Mouse (Mus musculus) neural tube, embryonic 15.5 days (tissue): ENCODE measurements around the gene Dmgdh. TPM values are rescaled to one million over a fixed set of nuclear protein-coding genes. Genes with fewer than 3 reads are reported as not detected.

Experiments
- ATAC-seq: fragments of 200-750 bp; cut with Nextera tagmentation; 2 replicates; pipeline ENCODE4 v1.8.0; 2017; ENCODE audit warnings: mild to moderate bottlenecking, moderate TSS enrichment, moderate library complexity; ENCODE audit not compliant: low FRiP score
- H3K27ac ChIP-seq: fragments of 300-500 bp; sonication (generic); replicated peaks from 2 replicates; pipeline ENCODE4 v1.5.1; 2015; ENCODE audit warnings: mild to moderate bottlenecking, inconsistent platforms
- H3K27me3 ChIP-seq: fragments of 300-500 bp; sonication (generic); replicated peaks from 2 replicates; pipeline ENCODE4 v1.6.1; 2015; ENCODE audit warnings: inconsistent platforms
- H3K36me3 ChIP-seq: fragments of 300-500 bp; sonication (generic); 2 replicates; pipeline ENCODE4 v1.6.1; 2015; ENCODE audit warnings: inconsistent platforms
- H3K4me1 ChIP-seq: fragments of 300-500 bp; sonication (generic); 2 replicates; pipeline ENCODE4 v1.6.1; 2015; ENCODE audit warnings: inconsistent platforms
- H3K4me2 ChIP-seq: fragments of 300-500 bp; sonication (generic); 2 replicates; pipeline ENCODE4 v1.6.1; 2015; ENCODE audit warnings: inconsistent platforms, mild to moderate bottlenecking, moderate library complexity
- H3K4me3 ChIP-seq: fragments of 300-500 bp; sonication (generic); replicated peaks from 2 replicates; pipeline ENCODE4 v1.5.1; 2015; ENCODE audit warnings: mild to moderate bottlenecking, inconsistent platforms
- H3K9ac ChIP-seq: fragments of 300-500 bp; sonication (generic); replicated peaks from 2 replicates; pipeline ENCODE4 v1.6.1; 2015; ENCODE audit warnings: mild to moderate bottlenecking, inconsistent platforms
- H3K9me3 ChIP-seq: fragments of 300-500 bp; sonication (generic); replicated peaks from 2 replicates; pipeline ENCODE4 v1.6.1; 2016; ENCODE audit warnings: inconsistent platforms
- WGBS: fragments of 180-500 bp; shearing (Covaris S2); methylation state at CpG from one replicate; pipeline ENCODE4 v1.1.7; 2015; ENCODE audit warnings: mixed read lengths; 5-methylcytosine and 5-hydroxymethylcytosine counted together
- polyA plus RNA-seq: library from polyadenylated mRNA; unstranded; fragments of >200 nt; fragmentation: Nextera tagmentation; extraction: Ambion mirVana; gene quantifications from 2 replicates; pipeline ENCODE4 v1.2.1, GENCODE M21; 2015

Dmgdh gene
- polyA plus RNA-seq, 1 experiment from 2014 or later = 0.18 TPM

GRCm38 (mm10) chr13:93757514-93757913 is 83.3 kb downstream of the Dmgdh start:
- no peaks in the 10 kb centered on the region for H3K27me3 ChIP-seq
- H3K9ac ChIP-seq = no peak overlapping the region
- H3K9me3 ChIP-seq = no peaks in the 10 kb centered on the region
- H3K4me3 ChIP-seq = no peak overlapping the region
- no peak for ATAC-seq
- H3K36me3 ChIP-seq = no peaks in the 10 kb centered on the region
- WGBS = 90% methylated on average over 6 of the region's 6 CpGs
- no peak overlapping the region for H3K27ac ChIP-seq
- peaks cover 8% of the 10 kb centered on the region; the same call in 1 of the 2 replicates for H3K4me1 ChIP-seq
- no peak overlapping the region for H3K4me2 ChIP-seq

GRCm38 (mm10) chr13:93758149-93758898 is 84.1 kb downstream of the Dmgdh start:
- no peaks in the 10 kb centered on the region for H3K27me3 ChIP-seq
- H3K9me3 ChIP-seq = no peaks in the 10 kb centered on the region
- ATAC-seq = no peak
- peaks cover 4% of the 10 kb centered on the region; the same call in 1 of the 2 replicates for H3K4me1 ChIP-seq
- H3K9ac ChIP-seq = no peak overlapping the region
- no peak overlapping the region for H3K27ac ChIP-seq
- H3K36me3 ChIP-seq = no peaks in the 10 kb centered on the region
- no peak overlapping the region for H3K4me2 ChIP-seq
- WGBS = 17% methylated on average over 14 of the region's 14 CpGs
- H3K4me3 ChIP-seq = no peak overlapping the region

GRCm38 (mm10) chr13:93761831-93762230 is 87.6 kb downstream of the Dmgdh start:
- Histone ChIP-seq H3K27me3 (no peaks in the 10 kb centered on the region), H3K4me2 (no peak overlapping the region), H3K9ac (no peak overlapping the region), H3K27ac (no peak overlapping the region), H3K36me3 (no peaks in the 10 kb centered on the region), H3K4me3 (no peak overlapping the region), H3K9me3 (no peaks in the 10 kb centered on the region), H3K4me1 (peaks cover 4% of the 10 kb centered on the region; the same call in 1 of the 2 replicates)
- no peak for ATAC-seq
- 97% methylated on average over 8 of the region's 8 CpGs for WGBS

GRCm38 (mm10) chr13:93762879-93763278 is 88.6 kb downstream of the Dmgdh start:
- Histone ChIP-seq H3K4me2 (no peak overlapping the region), H3K9ac (no peak overlapping the region), H3K4me3 (no peak overlapping the region), H3K27ac (no peak overlapping the region), H3K9me3 (no peaks in the 10 kb centered on the region), H3K27me3 (no peaks in the 10 kb centered on the region), H3K36me3 (no peaks in the 10 kb centered on the region), H3K4me1 (peaks cover 3% of the 10 kb centered on the region; the same call in 1 of the 2 replicates)
- WGBS = 87% methylated on average over 3 of the region's 3 CpGs
- no peak for ATAC-seq

- H3K9ac ChIP-seq = no peak overlapping the region
- H3K36me3 ChIP-seq = no peaks in the 10 kb centered on the region
- H3K4me1 ChIP-seq = no peaks in the 10 kb centered on the region
- WGBS = 93% methylated on average over 13 of the region's 13 CpGs
- no peak overlapping the region for H3K4me2 ChIP-seq
- no peaks in the 10 kb centered on the region for H3K27me3 ChIP-seq
- no peak overlapping the region for H3K4me3 ChIP-seq
- no peaks in the 10 kb centered on the region for H3K9me3 ChIP-seq
- no peak for ATAC-seq
- no peak overlapping the region for H3K27ac ChIP-seq
Measured at GRCm38 (mm10) chr13:93764321-93764973, 90.2 kb downstream of the Dmgdh start.

- peak overlapping the region; percentile 98 for H3K4me2 ChIP-seq
- peak overlapping the region; percentile 92 for H3K27ac ChIP-seq
- 27% methylated on average over 9 of the region's 9 CpGs for WGBS
- H3K4me3 ChIP-seq = peak overlapping the region; percentile 60
- H3K9me3 ChIP-seq = no peaks in the 10 kb centered on the region
- no peaks in the 10 kb centered on the region for H3K36me3 ChIP-seq
- no peaks in the 10 kb centered on the region for H3K27me3 ChIP-seq
- peak; percentile 45 for ATAC-seq
- H3K4me1 ChIP-seq = peaks cover 24% of the 10 kb centered on the region
- H3K9ac ChIP-seq = peak overlapping the region; percentile 84
Measured at GRCm38 (mm10) chr13:93771031-93771587, 96.9 kb downstream of the Dmgdh start.

DNA sequence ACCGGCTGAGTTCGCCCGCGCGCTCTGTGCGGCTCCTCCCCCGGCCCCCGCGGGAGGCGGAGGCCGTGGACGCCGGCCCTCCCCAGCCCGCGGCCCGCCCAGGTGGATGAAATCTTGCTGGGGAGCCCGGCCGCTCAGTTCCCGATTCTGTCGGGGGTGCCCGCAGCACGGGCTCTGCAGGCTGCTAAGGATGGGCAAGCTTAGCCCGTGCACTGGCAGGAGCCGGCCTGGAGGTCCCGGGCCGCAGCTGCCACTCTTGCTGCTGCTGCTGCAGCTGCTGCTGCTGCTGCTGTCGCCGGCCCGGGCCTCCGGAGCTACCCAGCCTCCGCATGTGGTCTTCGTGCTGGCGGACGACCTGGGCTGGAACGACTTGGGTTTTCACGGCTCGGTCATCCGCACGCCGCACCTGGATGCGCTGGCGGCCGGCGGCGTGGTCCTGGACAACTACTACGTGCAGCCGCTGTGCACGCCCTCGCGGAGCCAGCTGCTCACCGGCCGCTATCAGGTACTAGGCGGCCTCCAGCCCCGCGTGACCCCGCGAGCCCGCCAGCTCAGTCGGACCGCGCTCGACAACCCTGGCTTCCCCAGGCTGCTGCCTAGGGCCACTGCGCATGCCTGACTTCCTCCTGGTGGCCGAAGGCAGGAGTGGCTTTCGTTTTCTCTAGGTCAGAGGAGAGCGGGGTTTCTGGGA is 97.5 kb downstream of the Dmgdh start, which contains the start of gene Arsb:
Gene Arsb, plus strand, starts transcription at position 43 of the 691 bp plus-strand sequence.
- Histone ChIP-seq H3K27ac (peak within 1 kb of the TSS; percentile 92), H3K36me3 (no peaks in the 10 kb centered on the region), H3K4me1 (peaks cover 24% of the 10 kb centered on the region), H3K4me2 (peak within 1 kb of the TSS; percentile 98), H3K4me3 (peak within 1 kb of the TSS; percentile 60), H3K27me3 (no peaks in the 10 kb centered on the region), H3K9ac (peak within 1 kb of the TSS; percentile 84), H3K9me3 (no peaks in the 10 kb centered on the region)
- ATAC-seq = peak; percentile 93
- under 1% methylated on average over 66 of the region's 66 CpGs for WGBS

- no peak for ATAC-seq
- Histone ChIP-seq H3K27ac (peak overlapping the region; percentile 92), H3K4me2 (peak overlapping the region; percentile 98), H3K4me3 (peak overlapping the region; percentile 60), H3K27me3 (no peaks in the 10 kb centered on the region), H3K9ac (peak overlapping the region; percentile 84), H3K9me3 (no peaks in the 10 kb centered on the region), H3K36me3 (no peaks in the 10 kb centered on the region), H3K4me1 (peaks cover 24% of the 10 kb centered on the region)
- WGBS = 25% methylated on average over 8 of the region's 8 CpGs
Measured at GRCm38 (mm10) chr13:93772279-93772636, 98.0 kb downstream of the Dmgdh start.

DNA sequence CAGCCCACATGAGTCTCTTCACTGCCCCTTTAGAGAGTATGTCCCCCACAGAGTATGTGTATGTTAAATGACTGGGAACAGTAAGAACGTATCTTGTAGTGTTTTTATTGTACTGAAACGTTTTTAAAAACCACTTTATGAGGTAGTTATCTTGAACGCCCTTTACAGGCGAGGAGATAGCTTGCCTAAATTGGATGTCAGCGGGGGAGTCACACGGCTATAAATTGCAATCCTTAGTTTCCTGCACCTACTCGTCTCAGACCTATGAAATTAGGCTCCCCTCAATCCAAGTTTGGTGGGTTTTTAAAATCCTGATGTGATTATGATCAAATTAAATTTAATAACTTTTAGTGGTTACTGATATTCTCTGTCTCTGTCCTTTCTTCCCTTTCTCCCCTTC is 98.6 kb downstream of the Dmgdh start:
- Histone ChIP-seq H3K4me2 (peak overlapping the region; percentile 98), H3K9ac (no peak overlapping the region), H3K4me3 (peak overlapping the region; percentile 60; the same call in 1 of the 2 replicates), H3K27me3 (no peaks in the 10 kb centered on the region), H3K27ac (0 out of 2 replicates have a peak overlapping the region, but pooled peaks have one; percentile 92), H3K9me3 (no peaks in the 10 kb centered on the region), H3K36me3 (no peaks in the 10 kb centered on the region), H3K4me1 (peaks cover 24% of the 10 kb centered on the region)
- 38% methylated on average over 7 of the region's 7 CpGs for WGBS
- ATAC-seq = no peak

- WGBS = 64% methylated on average over 7 of the region's 7 CpGs
- Histone ChIP-seq H3K27me3 (no peaks in the 10 kb centered on the region), H3K9ac (no peak overlapping the region), H3K4me3 (no peak overlapping the region), H3K9me3 (no peaks in the 10 kb centered on the region), H3K27ac (0 out of 2 replicates have a peak overlapping the region, but pooled peaks have one; percentile 3), H3K4me1 (peaks cover 24% of the 10 kb centered on the region), H3K4me2 (peak overlapping the region; percentile 11; the same call in 1 of the 2 replicates), H3K36me3 (no peaks in the 10 kb centered on the region)
- ATAC-seq = no peak
Measured at GRCm38 (mm10) chr13:93773704-93774315, 99.6 kb downstream of the Dmgdh start.

DNA sequence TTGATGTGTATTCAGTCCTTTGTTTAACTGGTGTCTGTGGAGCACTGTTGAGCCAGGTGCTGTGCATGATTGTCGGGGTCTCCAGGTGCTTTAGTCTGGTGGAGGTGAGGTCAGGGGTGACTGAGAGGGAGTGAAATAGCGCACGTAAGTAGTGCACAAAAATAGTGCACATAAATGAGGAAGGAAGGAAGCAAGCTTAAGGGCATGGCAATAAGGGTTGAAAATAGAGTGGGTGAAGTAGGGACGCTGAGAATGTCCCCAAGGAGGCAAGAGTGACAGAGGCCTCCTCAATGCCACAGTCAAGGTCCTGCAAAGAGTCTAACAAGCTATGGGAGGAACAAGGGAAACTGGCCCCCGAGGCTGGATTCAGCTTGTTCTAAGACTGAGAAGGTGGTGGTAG is 108.6 kb downstream of the Dmgdh start:
- no peak for ATAC-seq
- Histone ChIP-seq H3K9ac (no peak overlapping the region), H3K4me1 (peaks cover 5% of the 10 kb centered on the region; the same call in 1 of the 2 replicates), H3K27ac (no peak overlapping the region), H3K4me2 (no peak overlapping the region), H3K4me3 (no peak overlapping the region), H3K36me3 (no peaks in the 10 kb centered on the region), H3K9me3 (0 out of 2 replicates have a peak, but pooled peaks cover 3% of the 10 kb centered on the region), H3K27me3 (no peaks in the 10 kb centered on the region)
- WGBS = 84% methylated on average over 5 of the region's 5 CpGs
